Mouse (Mus musculus): ENCODE results near the gene St3gal3. TPM values are rescaled to one million over a fixed set of nuclear protein-coding genes. Genes with fewer than 3 reads are reported as not detected.

Gene St3gal3
- total and polyA plus RNA-seq, 3 experiments, result 16.4 to 23.3 TPM; not detected in 1

DNA sequence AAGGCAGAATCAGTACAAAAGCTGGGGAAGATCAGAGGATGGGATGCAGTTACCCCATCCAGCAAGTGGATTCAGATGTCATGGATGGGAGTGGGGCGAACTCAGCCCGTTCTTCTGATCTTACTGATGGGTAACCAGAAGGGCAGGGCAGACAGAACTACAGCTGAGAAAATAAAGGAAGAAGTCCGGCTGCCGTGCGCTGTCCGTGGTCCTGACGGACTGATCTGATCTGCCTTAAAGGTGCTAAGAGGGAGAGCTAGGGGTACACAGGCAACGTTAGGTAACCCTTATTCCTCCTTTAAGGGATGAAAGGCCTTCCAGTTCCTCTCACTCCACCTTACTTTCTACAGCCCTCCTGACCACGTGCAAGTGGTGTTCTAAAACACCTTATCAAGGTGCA is 241.3 kb downstream of the St3gal3 start (continued):
- TF ChIP-seq ZKSCAN1 (IDR thresholded peaks at IDR 0.05; ENCODE audit: low read depth, low read length) (no peak), ETS1 (IDR thresholded peaks at IDR 0.05; ENCODE audit: low read depth, low read length) (no peak), SIN3A (IDR thresholded peaks at IDR 0.05; ENCODE audit: low read length) (peak; percentile 99)

- Histone ChIP-seq H3K9ac (ENCODE audit: control insufficient read depth, low read depth, low read length, poor library complexity, severe bottlenecking) (peak within 1 kb of the TSS; percentile 79), H3K4me1 (ENCODE audit: control insufficient read depth in 1 of 2, insufficient read depth in 2 of 2, low read length in 2 of 2) (peaks cover 0 to 4% of the 10 kb centered on the region in 2 experiments; a peak in 2 of 4 replicates), H3K27ac (ENCODE audit: control insufficient read depth, low read depth, low read length) (0 out of 2 replicates have a peak within 1 kb of the TSS, but pooled peaks have one; percentile 17), H3K79me2 (ENCODE audit: control insufficient read depth, insufficient read depth, low read length, poor library complexity) (peaks cover 13% of the 10 kb centered on the region), H3K27me3 (ENCODE audit: control insufficient read depth in 1 of 2, insufficient read depth in 2 of 2, low read length in 2 of 2) (no peaks in the 10 kb centered on the region), H3K36me3 (ENCODE audit: control insufficient read depth in 1 of 2, insufficient read depth in 2 of 2, low read length in 2 of 2) (no peaks in the 10 kb centered on the region), H3K4me3 (ENCODE audit: control insufficient read depth in 1 of 2, insufficient read depth in 1 of 2, low read depth in 2 of 2, low read length in 2 of 2) (peak within 1 kb of the TSS; percentile 88 to 91), H3K9me3 (replicated peaks; ENCODE audit: insufficient read depth, low read length) (no peaks in the 10 kb centered on the region)
- peak; percentile 95 for DNase-seq (ENCODE audit: low read depth, low spot score)
- peak; percentile 85 for TF ChIP-seq MAX (IDR thresholded peaks at IDR 0.05; ENCODE audit: low read length)
- peak; percentile 96 for TF ChIP-seq ELF1 (IDR thresholded peaks at IDR 0.05; ENCODE audit: low read depth, low read length)
- TF ChIP-seq HCFC1 (IDR thresholded peaks at IDR 0.05; ENCODE audit: low read depth, low read length), result peak; percentile 98
- peak; percentile 91 for TF ChIP-seq KAT2A (conservative IDR thresholded peaks at IDR 0.05; ENCODE audit: low read depth, low read length)
- peak; percentile 72 to 92; a peak in 3 of 4 replicates for TF ChIP-seq POLR2A (IDR thresholded peaks at IDR 0.05; ENCODE audit: control insufficient read depth in 1 of 2, insufficient read depth in 1 of 2, low read depth in 1 of 2, low read length in 2 of 2, poor library complexity in 1 of 2)
- TF ChIP-seq GATA1 (IDR thresholded peaks at IDR 0.05; ENCODE audit: low read depth, low read length), result no peak
- no peak for TF ChIP-seq USF2 (IDR thresholded peaks at IDR 0.05; ENCODE audit: borderline replicate concordance in 1 of 2, insufficient read depth in 1 of 2, low read depth in 1 of 2, low read length in 2 of 2)
- TF ChIP-seq BHLHE40 (IDR thresholded peaks at IDR 0.05; ENCODE audit: borderline replicate concordance, low read depth, low read length), result no peak
- peak; percentile 92 for TF ChIP-seq MYC (IDR thresholded peaks at IDR 0.05; ENCODE audit: low read depth, low read length)
- no peak for TF ChIP-seq POLR2AphosphoS5 (IDR thresholded peaks at IDR 0.05; ENCODE audit: borderline replicate concordance, low read depth, low read length)
- peak; percentile 99 for TF ChIP-seq MXI1 (IDR thresholded peaks at IDR 0.05; ENCODE audit: low read depth, low read length)
- no peak for TF ChIP-seq ZC3H11A (IDR thresholded peaks at IDR 0.05; ENCODE audit: low read depth, low read length)
- TF ChIP-seq NRF1 (IDR thresholded peaks at IDR 0.05; ENCODE audit: insufficient read depth, low read depth, low read length, poor library complexity, severe bottlenecking), result no peak
- no peak for TF ChIP-seq CTCF (IDR thresholded peaks at IDR 0.05 in 2 of 3, conservative IDR thresholded peaks at IDR 0.05 in 1 of 3; ENCODE audit: control insufficient read depth in 1 of 3, insufficient read depth in 1 of 3, low read depth in 2 of 3, low read length in 3 of 3, poor library complexity in 1 of 3, severe bottlenecking in 1 of 3)
- no peak for TF ChIP-seq ETS1 (IDR thresholded peaks at IDR 0.05; ENCODE audit: low read depth, low read length)
- TF ChIP-seq TAL1 (IDR thresholded peaks at IDR 0.05; ENCODE audit: low read length), result no peak
- no peak for TF ChIP-seq MYB (IDR thresholded peaks at IDR 0.05; ENCODE audit: low read depth, low read length)
- TF ChIP-seq ZKSCAN1 (IDR thresholded peaks at IDR 0.05; ENCODE audit: low read depth, low read length), result no peak
- TF ChIP-seq USF1 (IDR thresholded peaks at IDR 0.05; ENCODE audit: low read depth, low read length), result no peak
- no peak for TF ChIP-seq UBTF (IDR thresholded peaks at IDR 0.05; ENCODE audit: borderline replicate concordance, insufficient read depth, low read depth, low read length)
- peak; percentile 72 for TF ChIP-seq NELFE (IDR thresholded peaks at IDR 0.05; ENCODE audit: low read depth, low read length)
- peak; percentile 98 for TF ChIP-seq SIN3A (IDR thresholded peaks at IDR 0.05; ENCODE audit: low read length)
- TF ChIP-seq ZMIZ1 (IDR thresholded peaks at IDR 0.05; ENCODE audit: low read depth, low read length), result no peak
- TF ChIP-seq MEF2A (IDR thresholded peaks at IDR 0.05; ENCODE audit: extremely low read depth, insufficient replicate concordance, low read depth, low read length, poor library complexity, severe bottlenecking), result no peak
- TF ChIP-seq GABPA (IDR thresholded peaks at IDR 0.05; ENCODE audit: low read depth, low read length), result no peak
- TF ChIP-seq TBP (IDR thresholded peaks at IDR 0.05; ENCODE audit: low read depth, low read length), result peak; percentile 59; the same call in 1 of the 2 replicates
Observed at GRCm38 (mm10) chr4:117891738-117892161, 243.0 kb downstream of the St3gal3 start, which contains the start of gene Dph2. Gene Dph2 (minus strand): TSS chr4:117892032.
